Mouse (Mus musculus) lung, adult 2 months (tissue): ENCODE measurements around the gene Dnah12. TPM values are rescaled to one million over a fixed set of nuclear protein-coding genes. Genes with fewer than 3 reads are reported as not detected.

ENCODE experiments used
- DNase-seq: peaks from one replicate; pipeline ENCODE4 v3.0.0; 2022
- H3K4me1 ChIP-seq: fragments of 200-500 bp; 2 replicates; pipeline ENCODE4 v1.6.1; 2011; ENCODE audit warnings: low read length; ENCODE audit not compliant: control insufficient read depth, insufficient read depth
- H3K4me3 ChIP-seq: fragments of 200-500 bp; replicated peaks from 2 replicates; pipeline ENCODE3; 2011; ENCODE audit warnings: low read depth, mild to moderate bottlenecking, control low read depth, low read length; ENCODE audit errors: extremely low read depth
- CTCF ChIP-seq: fragments of 200-500 bp; IDR thresholded peaks from 2 replicates; pipeline ENCODE4 v1.5.1; 2011; ENCODE audit warnings: mild to moderate bottlenecking, low read length, control low read depth; ENCODE audit not compliant: insufficient read depth
- POLR2A ChIP-seq: fragments of 200-500 bp; IDR thresholded peaks from 2 replicates; pipeline ENCODE4 v1.6.1; 2011; ENCODE audit warnings: low read depth, mild to moderate bottlenecking, control low read depth, low read length, borderline replicate concordance; ENCODE audit errors: extremely low read depth
- WGBS: fragments of 180-500 bp; shearing (Covaris S2); methylation state at CpG from one replicate; pipeline ENCODE4 v1.1.7; 2018; 5-methylcytosine and 5-hydroxymethylcytosine counted together
- polyA plus RNA-seq: library from polyadenylated mRNA; depleted of rRNA; stranded (reverse); fragments of >200 nt; gene quantifications from 2 replicates; pipeline ENCODE4 v1.2.3, GENCODE M21; 2012; rRNA removed

Dnah12 gene
- 0.51 and 1.6 TPM in 2 replicates for polyA plus RNA-seq

DNA sequence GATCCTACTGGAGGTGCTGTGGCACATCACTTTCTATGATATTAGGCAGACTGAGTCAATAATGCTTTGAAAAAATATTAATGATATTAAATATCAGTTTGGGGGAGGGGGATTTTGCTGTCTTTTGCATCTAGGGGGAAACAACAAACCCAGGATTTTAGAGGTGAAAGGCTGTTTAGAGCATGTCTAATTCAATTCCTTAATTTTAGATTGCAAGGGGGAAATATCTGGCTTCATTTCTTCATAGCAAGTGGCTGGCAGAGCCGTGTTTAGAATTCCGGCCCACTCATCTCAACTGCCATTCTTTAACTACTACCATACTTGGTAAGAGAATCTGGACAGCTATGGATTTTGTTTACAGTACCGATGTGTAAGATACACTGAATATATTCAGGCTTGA, at the start of gene Dnah12:
Gene Dnah12 (plus strand): TSS at position 301 of the 400 bp plus-strand sequence.
- Histone ChIP-seq H3K4me3 (no peak within 1 kb of the TSS), H3K4me1 (no peaks in the 10 kb centered on the region)
- DNase-seq = no peak
- WGBS = 69% methylated on average over 3 of the region's 3 CpGs
- TF ChIP-seq POLR2A (no peak), CTCF (no peak)

DNA sequence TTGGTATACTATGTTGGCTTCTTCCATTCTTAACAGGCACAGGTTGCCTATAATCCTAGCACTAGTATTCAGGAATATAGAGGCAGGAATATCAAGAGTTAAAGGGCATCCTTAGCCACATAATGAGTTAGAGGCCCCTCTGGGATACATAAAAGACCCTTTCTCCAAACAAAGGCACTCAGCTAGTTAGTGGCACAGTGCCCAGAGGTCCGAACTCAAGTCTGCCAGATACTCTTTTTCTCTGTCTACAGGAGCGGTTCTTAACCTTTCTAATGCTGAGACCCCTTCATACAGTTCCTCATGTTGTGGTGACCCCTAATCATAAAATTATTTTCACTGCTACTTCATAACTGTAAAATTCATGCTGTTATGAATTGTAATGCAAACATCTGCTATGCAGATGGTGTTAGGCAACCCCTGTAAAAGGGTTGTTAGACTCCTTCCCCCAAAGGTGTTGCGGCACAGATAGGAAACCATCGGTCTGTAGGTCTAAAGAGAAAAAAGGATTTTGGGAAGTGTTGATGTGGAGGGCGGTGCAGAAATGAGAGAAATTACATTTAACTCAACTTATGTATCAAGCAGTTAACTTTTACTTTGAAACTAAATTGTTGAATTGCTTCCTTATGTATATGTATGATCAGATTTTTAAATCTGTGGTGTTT, 47.0 kb upstream of the Dnah12 start:
- no peak for DNase-seq
- 53% methylated on average over 5 of the region's 5 CpGs for WGBS
- TF ChIP-seq POLR2A (no peak), CTCF (no peak)
- H3K4me3 ChIP-seq = no peak overlapping the region
- no peaks in the 10 kb centered on the region; the same call in 1 of the 2 replicates for H3K4me1 ChIP-seq

DNA sequence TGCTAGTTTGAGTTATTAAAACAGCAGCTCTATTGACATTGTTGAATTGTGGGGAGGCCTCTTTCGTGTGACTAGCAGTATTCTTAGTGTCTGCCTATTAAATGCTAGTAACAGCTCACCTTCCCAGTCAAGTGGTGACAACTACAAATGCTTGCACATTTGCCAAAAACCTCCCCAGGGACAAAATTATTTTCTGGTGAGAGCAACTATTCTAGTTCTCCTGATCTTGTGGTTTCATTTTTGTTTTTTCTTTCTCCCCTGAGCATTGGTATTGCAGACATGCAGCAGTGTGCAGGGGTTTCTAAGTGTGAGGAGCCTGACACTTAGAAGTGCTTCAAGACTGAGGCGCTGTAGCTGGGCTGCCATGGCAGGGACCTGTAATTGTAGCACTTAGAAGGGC, 45.3 kb upstream of the Dnah12 start:
- TF ChIP-seq POLR2A = no peak
- no peak for TF ChIP-seq CTCF
- DNase-seq = no peak
- H3K4me3 ChIP-seq = no peak overlapping the region
- 61% methylated on average over 2 of the region's 2 CpGs for WGBS
- no peaks in the 10 kb centered on the region; the same call in 1 of the 2 replicates for H3K4me1 ChIP-seq

DNA sequence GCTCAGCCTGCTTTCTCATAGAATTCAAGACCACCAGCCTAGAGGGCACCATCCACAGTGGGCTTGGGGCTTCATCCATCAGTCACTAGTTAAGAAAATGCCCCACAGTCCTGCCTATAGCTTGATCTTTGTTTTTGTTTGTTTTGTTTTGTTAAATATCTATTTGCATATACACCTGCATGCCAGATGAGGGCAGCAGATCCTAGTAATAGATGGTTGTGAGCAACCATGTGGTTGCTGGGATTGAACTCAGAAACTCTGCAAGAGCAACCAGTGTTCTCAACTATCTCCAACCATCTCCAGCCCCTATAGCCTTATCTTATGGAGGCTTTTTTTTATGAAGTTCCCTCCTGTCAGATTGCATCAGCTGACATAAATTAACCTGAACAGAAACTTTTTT, 41.2 kb upstream of the Dnah12 start:
- Histone ChIP-seq H3K4me3 (no peak overlapping the region), H3K4me1 (no peaks in the 10 kb centered on the region)
- TF ChIP-seq CTCF (no peak), POLR2A (no peak)
- no peak for DNase-seq

DNA sequence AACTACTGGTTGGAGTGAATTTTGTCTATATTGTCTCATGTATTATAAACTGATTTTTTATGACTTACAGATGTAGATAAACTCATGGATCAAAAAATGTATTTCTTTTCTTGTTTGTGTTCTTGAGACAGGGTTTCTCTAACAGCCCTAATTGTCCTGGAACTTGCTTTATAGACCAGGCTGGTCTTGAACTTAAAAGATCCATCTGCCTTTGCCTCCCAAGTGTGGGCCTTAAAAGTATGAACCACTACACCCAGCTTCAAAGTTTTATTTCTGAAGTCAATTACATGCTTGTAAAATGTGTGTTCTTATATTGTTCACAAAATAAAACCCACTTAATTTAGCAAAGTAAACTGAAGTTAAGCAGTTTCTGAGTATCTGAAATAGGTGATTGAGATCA, 34.9 kb upstream of the Dnah12 start:
- Histone ChIP-seq H3K4me3 (no peak overlapping the region), H3K4me1 (no peaks in the 10 kb centered on the region)
- no peak for DNase-seq
- no peak for TF ChIP-seq POLR2A
- TF ChIP-seq CTCF = no peak

DNA sequence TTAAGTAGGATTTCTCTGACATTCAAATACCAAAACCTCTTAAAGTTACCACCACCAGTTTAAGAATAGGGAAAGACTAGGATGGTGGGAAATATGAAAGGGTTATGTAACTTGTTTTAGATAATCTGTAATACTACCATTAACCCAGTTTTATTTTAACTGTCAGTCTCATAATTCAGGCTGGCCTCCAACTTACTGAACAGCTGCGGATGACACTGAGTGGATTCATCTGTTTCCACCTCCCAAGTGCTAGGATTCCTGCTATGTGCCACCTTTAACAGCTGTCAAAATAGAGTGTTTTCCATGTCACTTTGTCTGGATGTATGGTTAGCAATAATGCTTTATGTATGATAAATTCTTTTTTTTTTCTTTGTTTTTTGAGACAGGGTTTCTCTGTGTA, 32.8 kb upstream of the Dnah12 start:
- DNase-seq = no peak
- 84% methylated on average over 1 of the region's 1 CpGs for WGBS
- Histone ChIP-seq H3K4me1 (no peaks in the 10 kb centered on the region), H3K4me3 (no peak overlapping the region)
- TF ChIP-seq CTCF (no peak), POLR2A (no peak)

DNA sequence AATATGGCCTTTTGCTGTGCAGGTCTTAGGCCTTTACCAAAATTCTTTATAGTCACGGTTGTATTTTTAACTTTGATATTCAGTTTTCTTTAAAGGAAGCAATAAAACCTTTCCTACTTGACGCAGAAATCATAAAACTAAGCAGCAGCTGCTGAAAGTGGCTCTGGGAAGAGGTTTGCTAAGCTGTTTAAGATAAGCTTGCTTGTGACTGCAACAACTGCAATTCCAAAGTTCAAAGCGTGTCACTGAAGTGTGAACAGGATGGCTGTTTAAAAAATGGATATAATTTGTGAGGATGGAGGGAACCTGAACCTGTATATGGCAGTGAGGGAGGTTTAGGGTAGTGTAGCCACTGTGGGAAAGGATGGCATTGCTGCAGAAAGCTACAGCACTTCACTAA, 31.1 kb upstream of the Dnah12 start:
- 78% methylated on average over 3 of the region's 3 CpGs for WGBS
- no peak for TF ChIP-seq POLR2A
- no peak for TF ChIP-seq CTCF

DNA sequence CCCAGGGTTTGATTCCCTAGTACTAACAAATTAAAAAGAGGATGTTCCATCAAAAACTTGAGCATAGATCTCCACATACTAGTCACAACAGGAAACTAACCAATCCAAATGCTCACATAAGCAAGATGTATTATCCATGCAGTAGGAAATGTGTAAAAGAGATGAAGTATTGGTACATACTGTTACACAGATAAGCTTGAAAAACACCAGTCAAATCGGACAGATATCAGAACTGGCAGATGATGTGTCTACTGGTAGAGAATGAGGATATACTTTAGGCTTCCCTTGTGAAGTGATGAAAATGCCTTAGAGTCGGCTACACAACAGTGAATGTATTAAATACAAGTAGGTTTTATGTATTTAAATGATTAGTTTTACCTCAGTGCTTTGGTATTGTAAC, 30.6 kb upstream of the Dnah12 start:
- 76% methylated on average over 2 of the region's 2 CpGs for WGBS
- Histone ChIP-seq H3K4me3 (no peak overlapping the region), H3K4me1 (peaks cover 4% of the 10 kb centered on the region)
- no peak for DNase-seq
- TF ChIP-seq POLR2A (no peak), CTCF (no peak)

More for the DNA sequence above, 31.1 kb upstream of the Dnah12 start:
- no peak for DNase-seq
- no peak overlapping the region for H3K4me3 ChIP-seq
- H3K4me1 ChIP-seq = peaks cover 2% of the 10 kb centered on the region

DNA sequence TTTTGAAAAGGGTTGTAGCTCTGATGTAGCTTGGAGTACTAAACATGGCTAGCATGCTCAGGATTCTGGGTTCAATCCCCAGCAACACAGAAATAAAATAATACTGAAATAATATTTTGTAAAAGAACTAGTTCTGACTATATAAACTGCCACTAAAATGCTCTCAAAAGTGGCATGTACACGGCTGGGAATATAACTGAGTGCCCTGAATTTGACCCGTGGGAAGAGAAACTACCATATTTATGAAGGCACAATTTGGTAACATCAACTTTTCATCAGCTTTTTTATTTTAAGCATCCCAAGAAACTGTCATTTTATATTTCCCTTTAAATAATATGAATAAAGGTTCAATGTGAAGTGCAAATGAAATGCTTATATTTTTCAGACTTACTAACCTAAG, 29.2 kb upstream of the Dnah12 start:
- DNase-seq = no peak
- 89% methylated on average over 2 of the region's 2 CpGs for WGBS
- TF ChIP-seq POLR2A (no peak), CTCF (no peak)

DNA sequence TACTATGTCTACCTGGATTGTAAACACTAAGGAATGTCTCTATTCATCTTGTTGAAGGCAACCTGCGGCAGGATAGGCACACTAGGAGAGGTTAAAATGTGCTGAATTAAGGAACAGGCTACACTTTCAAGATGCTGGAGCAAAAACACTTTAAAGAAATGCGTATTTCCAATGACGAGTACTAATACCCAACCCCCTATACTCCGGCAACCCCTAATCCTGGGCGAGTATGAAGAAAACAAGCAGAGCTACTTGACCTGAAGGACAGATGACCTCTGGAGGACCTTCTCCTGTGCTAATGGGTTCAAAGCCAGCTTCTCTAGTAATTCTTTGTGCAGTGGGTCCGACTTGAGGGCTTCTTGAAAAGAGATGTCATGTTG, 25.1 kb upstream of the Dnah12 start:
- WGBS = 13% methylated on average over 6 of the region's 6 CpGs
- no peak for DNase-seq
- Histone ChIP-seq H3K4me3 (peak overlapping the region; percentile 82), H3K4me1 (peaks cover 9% of the 10 kb centered on the region)
- no peak for TF ChIP-seq POLR2A
- TF ChIP-seq CTCF = no peak

More for the DNA sequence above, 29.2 kb upstream of the Dnah12 start:
- peaks cover 9% of the 10 kb centered on the region for H3K4me1 ChIP-seq
- H3K4me3 ChIP-seq = no peak overlapping the region
